Mouse (Mus musculus) stomach, embryonic 15.5 days (tissue): ENCODE measurements around the gene Lhx1. TPM values are rescaled to one million over a fixed set of nuclear protein-coding genes. Genes with fewer than 3 reads are reported as not detected.

Experiments
- ATAC-seq: fragments of 200-750 bp; cut with Nextera tagmentation; 2 replicates; pipeline ENCODE4 v1.8.0; 2017; ENCODE audit warnings: low read depth, moderate number of reproducible peaks, moderate TSS enrichment; ENCODE audit not compliant: insufficient read depth, low FRiP score
- H3K27ac ChIP-seq: fragments of 300-500 bp; sonication (generic); 2 replicates; pipeline ENCODE4 v1.5.1; 2015; ENCODE audit warnings: mild to moderate bottlenecking, inconsistent platforms
- H3K27me3 ChIP-seq: fragments of 300-500 bp; sonication (generic); replicated peaks from 2 replicates; pipeline ENCODE4 v1.6.1; 2015; ENCODE audit warnings: inconsistent platforms
- H3K36me3 ChIP-seq: fragments of 300-500 bp; sonication (generic); 2 replicates; pipeline ENCODE4 v1.6.1; 2015; ENCODE audit warnings: inconsistent platforms
- H3K4me1 ChIP-seq: fragments of 300-500 bp; sonication (generic); 2 replicates; pipeline ENCODE4 v1.6.1; 2015; ENCODE audit warnings: inconsistent platforms
- H3K4me2 ChIP-seq: fragments of 300-500 bp; sonication (generic); 2 replicates; pipeline ENCODE4 v1.6.1; 2015; ENCODE audit warnings: mild to moderate bottlenecking, inconsistent platforms
- H3K4me3 ChIP-seq: fragments of 300-500 bp; sonication (generic); replicated peaks from 2 replicates; pipeline ENCODE4 v1.5.1; 2015; ENCODE audit warnings: inconsistent platforms
- H3K9ac ChIP-seq: fragments of 300-500 bp; sonication (generic); 2 replicates; pipeline ENCODE4 v1.6.1; 2015; ENCODE audit warnings: inconsistent platforms
- H3K9me3 ChIP-seq: fragments of 300-500 bp; sonication (generic); 2 replicates; pipeline ENCODE4 v1.6.1; 2016; ENCODE audit warnings: inconsistent platforms
- WGBS: fragments of 180-500 bp; shearing (Covaris S2); methylation state at CpG from one replicate; pipeline ENCODE4 v1.1.7; 2015; 5-methylcytosine and 5-hydroxymethylcytosine counted together
- polyA plus RNA-seq: library from polyadenylated mRNA; unstranded; fragments of >200 nt; fragmentation: Nextera tagmentation; extraction: Ambion mirVana; gene quantifications from 2 replicates; pipeline ENCODE4 v1.2.1, GENCODE M21; 2015

The Lhx1 gene
- polyA plus RNA-seq, 1 experiment from 2014 or later, result 0.42 TPM

DNA sequence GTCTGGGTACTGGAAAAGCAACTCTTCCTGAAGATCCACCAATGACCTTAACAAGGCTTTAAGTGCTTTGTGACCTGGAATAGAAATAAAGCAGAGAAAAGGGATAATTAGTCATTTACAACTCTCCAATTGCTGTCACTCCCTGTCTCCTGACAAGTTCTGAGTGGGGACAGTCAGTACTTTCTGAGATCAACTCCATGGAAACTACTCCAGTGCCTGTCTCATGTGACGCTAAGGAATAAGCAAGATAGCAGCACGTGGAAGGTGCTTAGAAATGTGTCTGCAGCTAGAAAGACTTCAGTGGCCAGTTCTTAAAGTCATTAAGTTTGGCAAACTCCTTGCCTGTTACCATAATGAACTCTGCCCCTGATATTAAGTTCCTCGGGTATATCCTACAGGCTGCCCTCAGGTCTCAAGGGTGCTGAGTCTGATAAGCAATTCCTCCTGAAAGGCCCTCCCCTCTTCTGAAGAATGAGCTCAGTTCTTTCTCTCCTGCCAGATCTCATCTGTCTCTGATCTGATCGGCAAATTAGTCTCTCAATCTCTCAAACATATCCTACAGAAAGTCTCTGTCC, 52.2 kb downstream of the Lhx1 start:
- 73% methylated on average over 4 of the region's 4 CpGs for WGBS
- H3K9ac ChIP-seq, result no peak overlapping the region
- no peak overlapping the region for H3K4me2 ChIP-seq
- H3K27ac ChIP-seq, result no peak overlapping the region
- no peaks in the 10 kb centered on the region for H3K9me3 ChIP-seq
- no peaks in the 10 kb centered on the region for H3K27me3 ChIP-seq
- no peak for ATAC-seq
- 0 out of 2 replicates have a peak, but pooled peaks cover 6% of the 10 kb centered on the region for H3K36me3 ChIP-seq
- H3K4me1 ChIP-seq, result no peaks in the 10 kb centered on the region
- H3K4me3 ChIP-seq, result no peak overlapping the region

Other genes starting within 250 kb of the Lhx1 start
- 50.4 and 60.4 TPM in 2 replicates for gene Aatf, start 12.0 kb downstream of the Lhx1 start, polyA plus RNA-seq